Mouse (Mus musculus) left cerebral cortex, postnatal 25 days (tissue): ENCODE results near the gene Pak4. TPM values are rescaled to one million over a fixed set of nuclear protein-coding genes. Genes with fewer than 3 reads are reported as not detected.
"Not testable (repeated sequence)": the region's sequence is repeated elsewhere in the genome, so short reads cannot be mapped to it uniquely, and the experiment has no call there.

Source experiments
- DNase-seq, 2 experiments: peaks; one replicate each; pipeline ENCODE4 v3.0.0; 2022; ENCODE audit warnings: low spot score in 2 of 2, mixed read lengths in 1 of 2
- intact Hi-C: fragments of 180-260 bp; cut with DNase I; formaldehyde crosslinking; loops from one replicate; pipeline ENCODE4 v1.15.1; 2025
- total RNA-seq, 2 experiments: library from RNA; stranded (reverse); gene quantifications; 2 replicates each; pipeline ENCODE4 v1.2.3; 2021

Gene Pak4
- total RNA-seq, 2 experiments from 2014 or later = 8.1 to 8.3 TPM

DNA sequence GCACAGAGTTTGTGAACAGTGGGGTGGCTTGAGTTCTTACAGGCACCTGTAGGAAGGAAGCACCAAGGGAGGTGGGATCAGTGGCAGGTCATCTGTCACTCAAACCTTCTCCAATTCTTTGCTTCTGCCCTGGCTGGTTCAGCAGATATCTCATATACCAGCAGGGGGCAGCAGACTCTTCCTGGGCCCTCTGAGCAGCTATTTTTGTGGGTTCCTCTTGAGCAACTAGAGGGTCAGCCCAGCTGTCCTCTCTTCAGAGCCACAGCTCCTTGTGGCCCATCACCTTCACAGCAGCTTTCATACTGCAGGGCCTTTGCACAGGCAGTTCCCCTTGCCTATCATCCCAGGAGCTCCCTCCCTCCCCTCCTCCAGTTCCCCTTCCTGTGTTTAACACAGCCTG is 29.7 kb downstream of the Pak4 start:
- intact Hi-C loops = loop anchor here (1.0 kb wide), 1 partner anchor 33 kb away; no protein-coding TSS in a partner anchor
- peak; percentile 66 to 71 for DNase-seq

DNA sequence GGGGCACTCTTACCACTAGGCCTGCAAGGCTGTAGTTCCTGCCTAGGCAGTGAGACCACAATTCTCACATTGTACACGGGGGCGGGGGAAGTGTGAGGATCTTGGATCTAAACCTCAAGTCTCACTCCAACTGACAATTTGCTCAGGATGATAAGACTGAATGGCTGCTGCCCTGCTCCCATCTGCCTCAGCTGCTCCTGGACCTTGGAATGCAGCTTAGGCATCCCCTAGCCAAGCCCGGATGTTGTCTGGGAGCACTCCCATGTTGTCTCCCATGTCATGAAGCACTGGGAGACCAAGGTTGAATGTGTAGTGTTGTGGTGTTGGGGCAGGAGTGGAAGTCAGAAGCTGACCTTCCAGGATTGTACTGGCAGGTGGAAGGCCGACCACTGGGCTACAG is 30.4 kb downstream of the Pak4 start:
- no peak for DNase-seq
- intact Hi-C loops = no loop called here

DNA sequence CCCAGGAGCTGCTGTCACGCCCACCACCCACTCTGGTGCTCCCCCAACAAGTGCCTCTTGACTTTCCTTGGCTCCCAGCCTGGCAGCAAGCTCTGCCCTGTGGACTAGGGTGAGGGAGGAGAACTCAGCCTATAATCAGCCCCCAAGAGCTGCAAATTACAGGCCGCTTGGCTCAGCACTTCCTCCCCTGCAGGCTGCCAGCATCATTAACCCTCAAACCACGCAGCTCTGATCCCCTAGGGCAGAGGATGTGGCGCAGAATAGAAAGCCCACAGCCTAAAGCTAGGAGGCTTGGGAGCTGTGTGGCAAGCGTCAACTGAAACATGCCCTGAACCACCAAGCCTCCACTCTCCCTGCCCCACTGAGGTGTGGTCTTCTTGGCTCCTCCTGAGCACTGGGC is 32.6 kb downstream of the Pak4 start:
- no peak for DNase-seq
- intact Hi-C loops = no loop called here

DNA sequence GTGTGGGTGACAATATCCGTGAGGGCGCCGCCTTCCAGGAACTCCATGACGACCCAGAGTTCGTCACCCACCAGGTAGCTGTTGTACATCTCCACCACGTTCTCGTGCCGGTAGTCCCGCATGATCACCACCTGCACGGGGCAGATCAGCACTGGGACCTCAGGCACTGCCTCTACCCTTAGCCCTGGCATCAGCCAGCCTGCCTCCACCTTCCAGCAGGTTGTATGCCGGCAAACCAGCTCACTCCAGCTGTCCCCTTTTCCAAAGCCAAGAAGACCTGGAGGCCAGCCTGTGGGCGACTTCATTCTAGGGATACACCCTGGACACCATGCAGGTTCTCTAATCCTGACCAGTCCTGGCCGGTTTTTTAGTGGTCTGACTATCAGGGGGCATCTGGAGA is 35.0 kb downstream of the Pak4 start:
- no peak for DNase-seq
- intact Hi-C loops = no loop called here

DNA sequence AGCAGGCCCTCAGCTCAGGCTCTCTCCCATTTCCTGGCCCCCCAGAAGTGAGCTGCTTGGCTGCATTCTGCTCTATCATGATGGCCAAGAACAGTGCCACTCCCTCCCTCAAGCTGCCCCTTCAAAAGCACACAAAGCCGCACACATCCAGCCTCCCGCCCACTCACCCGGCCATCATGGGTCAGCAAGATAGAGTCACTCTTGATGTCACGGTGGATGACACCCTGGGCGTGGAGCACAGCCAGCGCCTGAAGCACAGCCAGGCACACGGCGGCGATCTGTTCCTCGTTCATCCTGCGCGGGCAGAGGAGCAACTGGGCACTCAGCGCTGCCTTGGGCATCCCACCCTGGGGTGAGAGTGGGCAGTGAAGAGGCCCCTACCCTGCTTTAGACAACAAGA is 35.6 kb downstream of the Pak4 start:
- DNase-seq = no peak
- intact Hi-C loops = no loop called here

DNA sequence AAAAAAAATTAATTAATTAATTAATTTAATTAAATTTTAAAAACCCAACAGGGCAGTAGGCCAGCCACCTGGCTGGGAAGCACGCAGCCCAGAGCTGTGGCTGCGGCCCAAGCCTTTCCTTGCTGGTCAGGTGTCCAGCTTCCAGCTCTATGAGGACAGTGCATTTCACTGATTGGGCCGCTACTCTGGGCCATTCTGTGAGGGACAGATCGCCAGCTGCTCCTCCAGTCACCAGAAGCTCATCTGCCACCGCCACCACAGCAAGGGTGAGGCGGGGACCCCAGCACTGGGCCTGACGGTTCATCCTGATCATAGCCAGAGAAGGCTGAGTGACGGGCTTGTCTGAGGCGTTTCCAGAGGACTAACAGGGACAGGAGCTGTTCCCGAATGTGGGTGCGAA is 36.0 kb downstream of the Pak4 start:
- DNase-seq = no peak
- intact Hi-C loops = no loop called here

DNA sequence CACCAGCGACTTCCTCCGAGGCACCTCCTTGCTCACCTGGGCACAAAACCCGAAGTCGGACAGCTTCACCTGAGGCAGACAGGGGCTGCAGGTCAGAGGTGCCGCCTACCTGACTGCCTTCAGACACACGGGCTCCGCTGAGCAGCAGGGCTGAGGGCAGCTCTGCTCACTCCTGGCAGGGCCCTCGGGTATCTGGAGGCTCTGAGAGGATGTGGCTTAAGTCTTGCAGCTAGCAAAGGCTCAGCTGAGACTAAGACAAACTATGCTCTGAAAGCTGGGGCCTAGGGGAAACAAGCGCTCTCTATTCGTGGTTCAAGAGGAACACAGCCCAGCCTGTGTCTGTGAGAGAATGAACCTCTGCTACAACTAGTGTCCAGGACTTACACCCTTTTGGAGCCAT is 37.1 kb downstream of the Pak4 start:
- intact Hi-C loops = no loop called here

DNA sequence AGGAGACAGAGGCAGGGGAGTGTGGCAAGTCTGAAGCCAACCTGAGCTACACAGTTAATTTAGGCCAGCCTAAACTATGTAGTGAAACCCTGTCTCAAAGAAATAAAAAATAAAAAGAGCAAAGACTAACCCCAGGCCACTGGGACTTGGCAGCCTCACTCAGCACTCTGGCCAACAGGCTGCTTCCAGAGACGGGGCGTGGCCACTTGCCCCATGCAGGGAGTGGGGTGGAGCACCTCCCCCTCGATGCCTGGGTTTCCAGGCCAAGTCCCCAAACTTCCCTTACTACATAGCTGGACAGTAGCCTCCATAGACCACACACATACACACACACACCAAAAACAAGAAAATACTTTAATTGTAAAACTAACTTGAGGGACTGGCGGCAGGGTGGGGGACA is 39.5 kb downstream of the Pak4 start:
- intact Hi-C loops = no loop called here
- no peak for DNase-seq

More for the DNA sequence above, 37.1 kb downstream of the Pak4 start:
- no peak for DNase-seq

DNA sequence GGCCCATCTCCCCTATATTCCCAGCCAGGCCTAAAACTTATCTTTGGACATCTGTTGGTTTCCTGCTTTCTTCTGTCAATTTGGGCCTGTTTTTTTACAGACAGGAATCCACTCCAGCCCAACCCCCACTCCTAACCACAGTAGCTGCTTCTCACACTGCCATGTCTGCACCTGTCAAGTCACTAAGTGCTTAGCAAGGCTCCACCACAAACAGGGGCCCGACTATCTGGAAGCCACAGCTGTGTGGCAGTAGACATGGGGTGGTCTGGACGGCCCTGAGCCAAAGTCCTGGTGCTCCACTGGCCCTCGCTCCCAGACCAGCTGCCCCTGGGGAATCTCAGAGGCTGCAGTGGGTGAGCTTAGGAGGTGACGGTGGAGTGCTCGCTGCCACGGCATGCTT is 40.3 kb downstream of the Pak4 start:
- intact Hi-C loops = no loop called here
- DNase-seq = no peak

DNA sequence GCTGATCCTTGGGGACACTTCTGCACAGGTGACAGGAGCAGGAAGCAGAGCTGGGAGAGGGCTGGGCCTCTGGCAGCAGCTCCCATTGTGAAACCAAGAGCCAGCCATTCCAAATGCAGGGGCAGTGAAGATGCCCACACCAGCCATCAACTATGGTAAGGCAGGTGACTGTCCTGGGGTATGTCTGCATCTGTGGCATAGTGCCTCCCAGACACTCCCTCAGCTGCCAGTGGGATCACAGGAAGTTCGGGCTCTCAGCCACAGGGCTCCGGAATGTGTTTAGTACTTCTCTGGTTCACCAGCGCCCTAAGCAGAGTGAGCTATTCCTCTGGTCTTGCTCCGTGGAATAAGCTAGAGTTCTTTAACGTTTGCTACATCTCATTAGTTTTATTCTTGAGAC is 40.9 kb downstream of the Pak4 start:
- DNase-seq = no peak
- intact Hi-C loops = no loop called here

DNA sequence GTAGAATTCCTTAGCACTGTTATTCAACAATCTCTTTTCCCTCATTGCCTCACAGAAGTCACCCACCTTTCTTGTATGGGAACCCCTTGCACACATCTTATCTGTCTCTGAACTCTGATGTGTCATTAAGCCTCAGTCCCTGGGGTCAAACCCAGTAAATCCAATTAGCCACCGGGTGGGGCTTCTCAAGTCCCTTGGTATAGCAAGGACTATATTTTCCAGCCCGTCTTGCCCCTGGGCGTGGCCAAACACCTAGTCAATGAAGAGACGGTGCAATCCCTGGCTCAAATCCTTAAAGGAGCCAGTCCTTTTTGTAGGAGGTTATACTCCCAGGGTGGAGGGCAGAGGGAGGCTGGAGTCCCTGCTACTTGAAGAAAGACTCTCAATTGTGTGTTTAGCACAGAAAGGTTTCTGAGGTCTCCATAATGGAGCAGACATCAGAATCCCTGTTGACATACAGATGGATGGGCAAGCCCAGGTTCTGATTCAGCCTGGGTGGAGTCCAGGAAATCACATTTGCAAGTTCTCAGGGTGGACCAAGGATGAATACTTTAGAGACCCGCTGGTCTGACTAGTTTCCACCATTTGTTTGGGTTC is 41.9 kb downstream of the Pak4 start:
- intact Hi-C loops = no loop called here
- DNase-seq = no peak

DNA sequence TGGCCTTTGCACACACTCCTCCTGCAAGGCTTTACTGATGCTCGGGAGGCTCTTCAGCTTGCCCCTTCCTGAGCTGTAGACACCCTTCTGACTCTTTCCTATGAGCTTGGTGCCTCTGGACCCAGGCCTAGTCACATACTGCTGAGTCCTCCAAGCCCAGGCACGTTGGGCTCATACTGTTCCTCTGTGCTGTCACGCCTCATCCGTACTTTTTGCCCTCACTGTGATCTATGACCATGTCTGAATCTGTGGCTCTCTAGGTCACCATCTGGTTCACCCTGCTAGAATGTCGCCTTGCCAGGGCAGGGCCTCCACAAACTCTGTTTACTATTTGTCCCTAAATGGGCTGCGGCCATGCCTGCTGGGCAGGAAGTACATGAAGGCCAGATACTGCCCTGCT is 44.9 kb downstream of the Pak4 start:
- no peak for DNase-seq
- intact Hi-C loops = no loop called here

DNA sequence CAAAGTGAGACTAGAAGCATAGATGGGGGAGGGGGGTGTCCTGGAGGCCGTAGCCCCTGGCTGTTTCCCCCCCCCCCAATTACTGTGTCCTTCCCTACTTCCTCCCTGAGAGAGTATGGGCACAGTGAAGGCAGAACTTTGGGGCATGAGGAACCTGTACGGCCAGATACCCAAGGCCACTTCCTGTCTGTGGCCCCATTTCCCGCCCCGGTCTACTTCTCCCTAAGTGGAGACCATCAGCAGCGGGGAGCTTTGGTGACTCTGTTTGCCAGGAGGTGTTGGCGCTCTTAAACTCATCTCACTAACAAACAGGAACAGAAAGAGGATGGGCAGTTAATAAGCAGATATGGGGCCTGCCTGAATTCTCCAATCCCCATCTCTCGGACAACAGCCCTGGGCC is 50.4 kb downstream of the Pak4 start:
- intact Hi-C loops = no loop called here
- DNase-seq = no peak

DNA sequence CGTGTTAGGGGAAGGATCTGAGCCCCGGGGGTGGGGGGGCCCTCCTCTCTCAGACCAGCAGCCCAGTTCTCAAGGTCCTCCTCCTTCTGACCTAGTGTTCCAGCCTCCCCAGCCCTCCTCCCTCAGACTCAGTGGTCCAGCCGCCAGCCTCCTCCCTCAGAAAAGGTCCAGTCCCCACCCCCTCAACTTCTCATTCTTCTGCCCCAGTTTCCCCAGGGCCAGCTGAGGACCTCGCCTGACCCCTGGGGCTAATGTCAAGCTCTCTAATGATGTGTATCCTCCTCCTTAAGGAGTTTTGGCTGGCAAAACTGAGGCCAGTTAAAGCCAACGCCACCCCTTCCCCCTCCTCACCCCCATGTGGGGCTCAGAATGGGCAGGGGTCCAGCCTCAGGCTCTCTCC is 50.8 kb downstream of the Pak4 start, which contains the start of gene Nccrp1:
Gene Nccrp1 (minus strand): TSS at position 101 of the 400 bp plus-strand sequence.
- intact Hi-C loops = no loop called here
- DNase-seq = no peak

DNA sequence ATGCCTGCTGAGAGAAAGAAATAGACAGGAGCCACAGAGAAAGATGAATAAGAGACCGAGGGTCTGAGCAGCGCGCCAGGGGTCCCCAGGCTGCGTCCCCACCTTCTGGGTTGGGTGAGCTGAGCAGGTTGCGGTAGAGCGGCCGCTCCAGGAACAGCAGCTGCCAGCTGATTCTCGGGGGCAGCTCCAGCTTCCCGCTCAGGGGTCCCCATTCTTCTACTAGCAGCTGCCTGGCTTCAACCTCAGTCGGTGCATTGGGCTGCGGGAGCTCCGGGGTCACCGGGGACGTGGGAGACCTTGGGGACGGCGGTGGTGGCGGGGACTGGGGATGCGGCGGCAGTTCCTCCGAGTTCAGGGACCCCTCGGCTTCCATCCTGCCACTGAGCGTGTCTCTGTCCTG is 51.3 kb downstream of the Pak4 start:
- DNase-seq = no peak
- intact Hi-C loops = no loop called here

DNA sequence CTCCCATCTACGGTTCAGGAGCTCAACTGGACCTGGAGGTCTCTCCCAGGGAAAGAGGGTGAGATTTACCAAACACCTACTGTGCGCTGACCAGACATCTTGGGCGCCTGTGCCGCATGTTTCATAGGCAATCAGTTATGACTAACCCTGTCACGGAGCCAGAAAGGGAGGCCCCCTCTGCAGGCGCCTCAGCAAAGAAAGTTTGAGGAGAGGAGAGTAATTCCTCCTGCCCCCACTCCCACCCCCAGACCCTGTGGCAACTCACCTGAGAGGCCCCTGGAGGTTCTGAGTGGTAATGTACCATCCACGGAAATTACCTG is 52.1 kb downstream of the Pak4 start:
- intact Hi-C loops = no loop called here
- no peak for DNase-seq

DNA sequence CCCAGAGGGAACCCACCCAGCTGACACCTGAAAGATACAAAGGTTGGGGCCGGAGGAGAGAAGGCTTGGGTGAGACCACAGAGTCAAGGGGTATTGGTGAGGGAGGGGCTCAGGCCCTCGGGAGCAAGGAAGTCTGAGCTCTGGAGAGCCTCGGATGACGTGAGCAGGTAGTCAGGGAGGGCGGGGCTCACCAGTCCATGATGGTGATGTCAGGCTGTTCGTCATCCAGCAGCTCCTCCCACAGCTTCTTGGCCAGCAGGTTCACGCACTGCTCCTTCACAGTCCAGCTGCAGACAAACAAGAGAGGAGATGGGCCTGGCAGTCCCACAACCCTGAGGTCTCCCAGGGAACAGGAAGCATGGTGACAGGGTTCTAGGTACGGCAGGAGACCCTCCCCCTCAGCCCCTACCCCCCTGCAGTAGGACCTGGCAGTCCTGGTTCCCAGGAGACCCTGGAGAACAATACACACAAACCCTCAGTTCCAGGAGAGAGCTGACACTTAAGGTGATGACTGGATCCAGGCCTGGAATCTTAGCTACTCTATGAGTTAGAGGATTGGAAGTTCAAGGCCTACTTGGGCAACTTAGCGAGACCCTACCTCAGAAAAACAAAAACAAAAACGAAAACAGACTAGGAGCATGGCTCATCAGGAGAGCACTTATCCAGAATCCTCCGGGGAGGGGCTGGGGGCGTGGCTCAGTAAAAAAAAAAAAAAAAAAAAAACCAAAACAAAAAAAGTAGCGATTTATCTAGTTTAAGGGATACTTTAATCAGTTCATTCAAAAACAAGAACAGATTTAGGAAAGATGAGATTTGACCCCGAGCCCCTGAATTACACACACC is 52.7 kb downstream of the Pak4 start:
- no peak for DNase-seq
- intact Hi-C loops = no loop called here

DNA sequence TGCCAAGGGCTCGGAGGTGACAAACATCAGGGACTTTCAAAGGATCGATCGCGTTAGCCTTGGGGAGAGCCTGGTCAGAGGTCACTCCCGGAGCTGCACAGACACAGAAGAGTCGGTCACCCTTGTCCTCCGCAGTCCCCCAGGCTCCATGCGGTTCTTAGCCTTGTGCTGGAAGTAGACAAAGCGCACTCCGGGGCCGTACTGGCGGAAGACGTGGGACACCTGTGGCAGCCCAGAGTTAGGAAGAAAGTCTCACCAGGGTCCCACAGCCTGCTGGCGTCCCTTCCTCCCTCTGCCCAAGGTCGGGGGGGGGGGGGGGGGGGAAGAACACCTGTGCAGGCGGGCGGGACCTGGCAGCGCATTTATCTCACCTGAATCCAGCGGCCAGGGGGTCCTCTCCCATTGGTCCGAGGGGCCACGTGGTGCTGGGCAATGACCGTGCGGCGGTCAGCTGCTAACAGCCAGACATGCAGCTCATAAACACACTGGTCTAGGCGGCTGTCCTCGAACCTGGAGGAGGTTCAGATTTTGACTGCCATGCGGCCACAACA is 53.9 kb downstream of the Pak4 start:
- no peak for DNase-seq
- intact Hi-C loops = no loop called here

DNA sequence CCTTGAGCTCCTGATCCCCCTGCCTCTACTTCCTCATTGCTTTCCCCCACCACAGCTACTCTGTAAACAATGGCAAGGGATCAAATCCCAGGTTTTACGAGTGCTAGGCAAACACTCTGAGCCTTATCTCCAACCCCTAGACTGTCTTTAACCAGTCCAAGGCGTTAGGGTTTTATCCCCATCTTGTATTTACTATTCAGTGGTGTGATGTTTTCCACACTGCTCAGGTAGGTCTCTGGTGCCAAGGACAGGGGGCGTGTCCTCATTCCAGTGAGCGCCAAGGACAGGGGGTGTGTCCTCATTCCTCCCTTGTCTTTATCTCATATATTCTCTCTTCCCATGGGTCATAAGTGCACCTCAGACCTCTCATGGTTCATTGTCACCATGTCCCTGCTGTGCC is 57.5 kb downstream of the Pak4 start, which contains the start of gene Sycn:
Gene Sycn (plus strand): TSS at position 360 of the 400 bp plus-strand sequence.
- intact Hi-C loops = no loop called here
- DNase-seq = no peak

DNA sequence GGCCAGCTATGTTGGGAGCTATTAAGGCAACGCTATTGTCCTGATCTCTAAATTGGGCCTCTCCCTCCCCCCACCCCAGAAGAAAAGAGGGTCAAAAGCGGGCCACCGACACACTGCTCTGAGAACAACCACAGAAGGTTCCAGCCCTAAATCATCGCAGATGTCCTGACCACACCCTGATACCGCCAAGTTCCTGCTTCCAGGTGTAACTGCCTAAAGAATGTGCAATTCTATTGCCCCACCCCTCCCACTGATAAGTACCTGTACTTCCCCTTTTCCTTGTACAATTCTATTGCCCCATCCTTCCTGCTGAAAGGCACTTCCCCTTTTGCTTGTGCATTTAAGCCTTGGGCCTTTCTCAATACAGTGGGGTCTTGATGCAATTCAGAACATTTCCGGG is 59.1 kb downstream of the Pak4 start:
- intact Hi-C loops, DNase-seq: not testable (repeated sequence)

DNA sequence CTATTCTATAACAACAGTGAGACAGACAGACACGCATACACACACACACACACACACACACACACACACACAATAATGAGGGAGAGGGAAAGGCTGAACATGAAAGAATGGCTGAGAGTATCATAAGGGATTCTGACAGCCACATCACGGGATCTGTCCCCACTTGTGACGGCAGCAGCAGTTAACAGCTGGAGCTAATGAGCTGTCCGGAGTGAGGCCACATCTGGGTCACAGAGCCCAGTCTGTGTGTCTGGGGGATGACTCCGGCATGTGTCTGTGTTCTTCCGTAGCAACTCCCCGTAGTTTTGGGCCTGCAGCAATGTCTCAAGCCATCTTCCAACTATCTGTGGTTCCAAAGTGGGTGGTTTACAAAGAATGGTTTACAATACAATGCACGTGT is 66.0 kb downstream of the Pak4 start:
- intact Hi-C loops = loop anchor here (5.0 kb wide), 1 partner anchor 40 kb away; no protein-coding TSS in a partner anchor
- DNase-seq = no peak
